Mouse (Mus musculus) CH12.LX (cell line): ENCODE measurements around the gene Hfe2. TPM values are rescaled to one million over a fixed set of nuclear protein-coding genes. Genes with fewer than 3 reads are reported as not detected.

Source experiments
- DNase-seq: peaks from one replicate; pipeline ENCODE4 v3.0.0-alpha.2; 2013; ENCODE audit errors: extremely low read depth
- H3K27ac ChIP-seq: 2 replicates; pipeline ENCODE4 v1.5.1; 2012; ENCODE audit warnings: low read depth, mild to moderate bottlenecking, control low read depth, moderate library complexity; ENCODE audit not compliant: insufficient read depth
- H3K27me3 ChIP-seq: replicated peaks from 2 replicates; pipeline ENCODE3; 2012; ENCODE audit warnings: inconsistent platforms
- H3K36me3 ChIP-seq, 2 experiments: replicated peaks in 1 of 2; 2 replicates each; pipeline versions ENCODE3 to v1.6.1; 2012; ENCODE audit warnings: inconsistent platforms in 1 of 2, low read length in 1 of 2, mild to moderate bottlenecking in 1 of 2, mixed read lengths in 1 of 2, moderate library complexity in 1 of 2; ENCODE audit not compliant: control insufficient read depth in 1 of 2, insufficient read depth in 1 of 2
- H3K4me1 ChIP-seq, 2 experiments: 2 replicates each; pipeline ENCODE4 v1.6.1; 2012; ENCODE audit warnings: inconsistent platforms in 1 of 2, moderate library complexity in 1 of 2; ENCODE audit not compliant: insufficient read depth in 2 of 2, control insufficient read depth in 1 of 2
- H3K4me2 ChIP-seq: 2 replicates; pipeline ENCODE4 v1.6.1; 2012; ENCODE audit warnings: low read depth, mild to moderate bottlenecking, control low read depth; ENCODE audit not compliant: poor library complexity, insufficient read depth, severe bottlenecking
- H3K4me3 ChIP-seq, 3 experiments: fragments of 150-350 bp in 1 of 3; sonication (generic) in 1 of 3; replicated peaks in 1 of 3; 2 replicates each; pipeline versions ENCODE3 to v1.5.1; 2011 to 2012; ENCODE audit warnings: low read depth in 2 of 3, low read length in 2 of 3, mild to moderate bottlenecking in 2 of 3, moderate library complexity in 2 of 3, control low read depth in 1 of 3, improper control_type of control experiment in 1 of 3, inconsistent platforms in 1 of 3, mixed read lengths in 1 of 3; ENCODE audit not compliant: poor library complexity in 1 of 3
- H3K79me2 ChIP-seq: replicated peaks from 2 replicates; pipeline ENCODE4 v1.6.1; 2012; ENCODE audit warnings: mild to moderate bottlenecking, moderate library complexity; ENCODE audit not compliant: control insufficient read depth, poor library complexity, insufficient read depth, severe bottlenecking; ENCODE audit errors: extremely low read depth
- H3K9ac ChIP-seq: 2 replicates; pipeline ENCODE4 v1.6.1; 2012; ENCODE audit warnings: low read depth, mild to moderate bottlenecking, control low read depth, moderate library complexity; ENCODE audit not compliant: insufficient read depth
- H3K9me3 ChIP-seq: replicated peaks from 2 replicates; pipeline ENCODE3; 2012; ENCODE audit warnings: low read length, inconsistent platforms, mixed read lengths
- BHLHE40 ChIP-seq: IDR thresholded peaks from 2 replicates; pipeline ENCODE4 v1.6.1; 2011; ENCODE audit warnings: mild to moderate bottlenecking, low read depth, low read length, improper control_type of control experiment
- CHD2 ChIP-seq: IDR thresholded peaks from 2 replicates; pipeline ENCODE4 v1.6.1; 2011; ENCODE audit warnings: low read length, improper control_type of control experiment
- IRF4 ChIP-seq: IDR thresholded peaks from 2 replicates; pipeline ENCODE4 v1.6.1; 2014; ENCODE audit warnings: low read depth, mild to moderate bottlenecking, inconsistent platforms, low read length, improper control_type of control experiment
- JUND ChIP-seq: conservative IDR thresholded peaks from 2 replicates; pipeline ENCODE4 v1.6.1; 2011; ENCODE audit warnings: low read depth, low read length, improper control_type of control experiment
- MAFK ChIP-seq: IDR thresholded peaks from 2 replicates; pipeline ENCODE4 v1.6.1; 2011; ENCODE audit warnings: low read length, improper control_type of control experiment; ENCODE audit not compliant: insufficient replicate concordance
- MAX ChIP-seq: IDR thresholded peaks from 2 replicates; pipeline ENCODE4 v1.6.1; 2011; ENCODE audit warnings: low read length, improper control_type of control experiment
- MAZ ChIP-seq: IDR thresholded peaks from 2 replicates; pipeline ENCODE4 v1.6.1; 2012; ENCODE audit warnings: low read depth, mild to moderate bottlenecking, inconsistent platforms, low read length, improper control_type of control experiment, moderate library complexity
- MEF2A ChIP-seq: IDR thresholded peaks from 2 replicates; pipeline ENCODE4 v1.6.1; 2014; ENCODE audit warnings: low read depth, mild to moderate bottlenecking, inconsistent platforms, low read length, improper control_type of control experiment, borderline replicate concordance
- MYC ChIP-seq: IDR thresholded peaks from 2 replicates; pipeline ENCODE4 v1.6.1; 2011; ENCODE audit warnings: low read depth, mild to moderate bottlenecking, improper control_type of control experiment, low read length
- PAX5 ChIP-seq: IDR thresholded peaks from 2 replicates; pipeline ENCODE4 v1.6.1; 2012; ENCODE audit warnings: low read length, inconsistent platforms, mixed read lengths
- SIN3A ChIP-seq: IDR thresholded peaks from 2 replicates; pipeline ENCODE4 v1.6.1; 2012; ENCODE audit warnings: low read length, improper control_type of control experiment, inconsistent platforms
- SMC3 ChIP-seq: IDR thresholded peaks from 2 replicates; pipeline ENCODE4 v1.6.1; 2011; ENCODE audit warnings: low read depth, low read length, improper control_type of control experiment
- TCF12 ChIP-seq: IDR thresholded peaks from 2 replicates; pipeline ENCODE4 v1.6.1; 2014; ENCODE audit warnings: low read depth, mild to moderate bottlenecking, inconsistent platforms, low read length, improper control_type of control experiment
- USF1 ChIP-seq: IDR thresholded peaks from 2 replicates; pipeline ENCODE4 v1.6.1; 2014; ENCODE audit warnings: low read depth, mild to moderate bottlenecking, inconsistent platforms, low read length, improper control_type of control experiment
- ZC3H11A ChIP-seq: IDR thresholded peaks from 2 replicates; pipeline ENCODE4 v1.6.1; 2012; ENCODE audit warnings: low read depth, mild to moderate bottlenecking, inconsistent platforms, low read length, improper control_type of control experiment
- dilution Hi-C: fragments of 300-500 bp; cut with MboI; formaldehyde crosslinking; loops from 2 replicates; pipeline ENCODE4 v1.14.3; 2020; ENCODE audit warnings: low sequenced_read_pairs; ENCODE audit not compliant: extremely low pct_unique_long_range_greater_than_20kb, extremely low pct_ligation_motif_present
- in situ Hi-C: fragments of 300-500 bp; cut with MboI; formaldehyde crosslinking; loops from 3 replicates; pipeline ENCODE4 v1.14.3; 2019; ENCODE audit warnings: low sequenced_read_pairs, low pct_ligation_motif_present, low pct_unique_long_range_greater_than_20kb, mixed read lengths
- polyA plus RNA-seq: library from polyadenylated mRNA; unstranded; fragments of >175 nt; gene quantifications from 2 replicates; pipeline ENCODE4 v1.2.1, GENCODE M21; 2012; ENCODE audit warnings: low read depth; ENCODE audit not compliant: insufficient read length
- total RNA-seq, 2 experiments: library from RNA; depleted of rRNA; stranded (reverse); fragments of 300-350 nt in 1 of 2; fragments of >200 nt in 1 of 2; gene quantifications; 2 replicates each; pipeline ENCODE4 v1.2.3; 2012 to 2014

Hfe2 gene
- total and polyA plus RNA-seq, 3 experiments = not detected

DNA sequence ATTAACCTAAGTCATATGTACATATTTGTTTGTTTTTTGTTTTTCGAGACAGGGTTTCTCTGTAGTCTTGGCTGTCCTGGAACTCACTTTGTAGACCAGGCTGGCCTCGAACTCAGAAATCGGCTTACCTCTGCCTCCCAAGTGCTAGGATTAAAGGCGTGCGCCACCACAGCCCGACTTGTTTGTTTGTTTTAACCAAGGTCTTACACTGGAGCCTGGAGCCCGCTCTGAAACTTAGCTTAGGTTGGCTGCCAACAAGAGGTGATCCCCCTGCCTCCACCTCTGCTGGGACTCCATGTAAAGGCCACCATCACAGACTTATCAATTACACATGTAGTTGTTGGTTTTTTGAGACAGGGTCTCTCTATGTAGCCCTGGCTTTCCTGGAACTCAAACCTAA, 23.9 kb downstream of the Hfe2 start:
- Histone ChIP-seq H3K4me3 (no peak overlapping the region), H3K36me3 (no peaks in the 10 kb centered on the region), H3K4me1 (peaks cover 15 to 46% of the 10 kb centered on the region in 2 experiments), H3K9me3 (no peaks in the 10 kb centered on the region), H3K4me2 (0 out of 2 replicates have a peak overlapping the region, but pooled peaks have one; percentile 42), H3K79me2 (no peaks in the 10 kb centered on the region), H3K9ac (no peak overlapping the region)
- in situ Hi-C loops = loop anchor here (25.0 kb wide), 1 partner anchor 262 kb away; the partner anchor contains the start of gene Fcgr1
- DNase-seq = no peak
- TF ChIP-seq MYC (no peak), USF1 (no peak), MAFK (no peak), JUND (no peak)
- TF ChIP-seq, all 38 proteins: peak for 0
- no peaks in the 10 kb centered on the region for H3K27me3 ChIP-seq
- dilution Hi-C loops = no loop called here
- no peak overlapping the region for H3K27ac ChIP-seq

DNA sequence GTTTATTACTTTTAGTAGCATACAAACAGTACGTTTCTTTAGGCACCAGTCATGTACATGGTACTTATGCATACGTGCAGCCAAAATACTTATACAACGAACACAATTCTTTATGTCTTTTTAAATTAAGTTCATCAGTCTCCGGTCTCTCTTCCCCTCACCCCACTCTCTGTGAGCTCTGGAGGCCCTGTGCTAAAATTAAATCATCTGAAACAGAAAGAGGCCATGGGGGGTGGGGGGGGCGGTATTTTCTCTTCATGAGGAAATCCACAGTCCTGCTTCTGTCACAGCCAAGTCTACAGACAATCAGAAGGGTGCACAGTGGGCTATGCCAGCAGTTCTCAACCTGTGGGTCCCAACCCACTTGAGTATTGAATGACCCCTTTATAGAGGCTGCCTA, 24.4 kb downstream of the Hfe2 start:
- peak; percentile 73 for TF ChIP-seq IRF4
- peak; percentile 78 for TF ChIP-seq CHD2
- 0 out of 2 replicates have a peak, but pooled peaks have one; percentile 44 for TF ChIP-seq MAZ
- peak; percentile 95 for TF ChIP-seq MEF2A
- TF ChIP-seq SIN3A = no peak
- 0 out of 2 replicates have a peak, but pooled peaks have one; percentile 17 for TF ChIP-seq BHLHE40
- no peak for TF ChIP-seq TCF12
- no peak for TF ChIP-seq JUND
- no peak for TF ChIP-seq MAX
- TF ChIP-seq SMC3 = no peak; the same call in 1 of the 2 replicates
- TF ChIP-seq ZC3H11A = no peak
- no peak for TF ChIP-seq PAX5
- in situ Hi-C loops (loop anchor here (25.0 kb wide), 1 partner anchor 262 kb away; the partner anchor contains the start of gene Fcgr1), dilution Hi-C loops (no loop called here)
- Histone ChIP-seq H3K36me3 (no peaks in the 10 kb centered on the region), H3K79me2 (no peaks in the 10 kb centered on the region), H3K9me3 (no peaks in the 10 kb centered on the region), H3K9ac (peak overlapping the region; percentile 47; the same call in 1 of the 2 replicates), H3K4me1 (peaks cover 15 to 46% of the 10 kb centered on the region in 2 experiments), H3K4me2 (peak overlapping the region; percentile 42; the same call in 1 of the 2 replicates), H3K27ac (no peak overlapping the region), H3K4me3 (no peak overlapping the region), H3K27me3 (no peaks in the 10 kb centered on the region)
- DNase-seq = peak; percentile 60
